Mouse (Mus musculus): ENCODE measurements around the gene Tbl3.

- TF ChIP-seq CTCF (IDR thresholded peaks at IDR 0.05; ENCODE audit: borderline replicate concordance, insufficient read depth, low read depth, low read length) (no peak), POLR2A (IDR thresholded peaks at IDR 0.05; ENCODE audit: borderline replicate concordance, insufficient read depth, low read length) (no peak)
Measured at GRCm38 (mm10) chr17:24730787-24731186, 23.3 kb upstream of the Tbl3 start.

Data from cerebellum, adult 2 months (tissue).